Mouse (Mus musculus) layer of hippocampus, adult 11-12 months (tissue): ENCODE results near the gene A830018L16Rik.
"Not testable (repeated sequence)": the region's sequence is repeated elsewhere in the genome, so short reads cannot be mapped to it uniquely, and the experiment has no call there.

ENCODE experiments used
- DNase-seq: peaks from one replicate; pipeline ENCODE4 v3.0.0; 2022; ENCODE audit warnings: low spot score

Gene A830018L16Rik

GRCm38 (mm10) chr1:12000557-12000956, 586.7 kb downstream of the A830018L16Rik start:
- DNase-seq, result no peak

- no peak for DNase-seq
Observed at GRCm38 (mm10) chr1:12008789-12009550, 595.1 kb downstream of the A830018L16Rik start.

- DNase-seq, result no peak
Observed at GRCm38 (mm10) chr1:12009551-12009846, 595.6 kb downstream of the A830018L16Rik start.

GRCm38 (mm10) chr1:12010607-12011006, 596.7 kb downstream of the A830018L16Rik start:
- DNase-seq, result no peak

- DNase-seq, result not testable (repeated sequence)
Observed at GRCm38 (mm10) chr1:12020646-12021045, 606.7 kb downstream of the A830018L16Rik start.
